Mouse (Mus musculus): ENCODE data around the gene Slc52a3. TPM values are rescaled to one million over a fixed set of nuclear protein-coding genes. Genes with fewer than 3 reads are reported as not detected.
A peak's percentile ranks its signal among the peaks of the same experiment; 100 is the strongest.

Gene Slc52a3
- polyA plus RNA-seq, 1 experiment from 2014 or later: 0.80 TPM

DNA sequence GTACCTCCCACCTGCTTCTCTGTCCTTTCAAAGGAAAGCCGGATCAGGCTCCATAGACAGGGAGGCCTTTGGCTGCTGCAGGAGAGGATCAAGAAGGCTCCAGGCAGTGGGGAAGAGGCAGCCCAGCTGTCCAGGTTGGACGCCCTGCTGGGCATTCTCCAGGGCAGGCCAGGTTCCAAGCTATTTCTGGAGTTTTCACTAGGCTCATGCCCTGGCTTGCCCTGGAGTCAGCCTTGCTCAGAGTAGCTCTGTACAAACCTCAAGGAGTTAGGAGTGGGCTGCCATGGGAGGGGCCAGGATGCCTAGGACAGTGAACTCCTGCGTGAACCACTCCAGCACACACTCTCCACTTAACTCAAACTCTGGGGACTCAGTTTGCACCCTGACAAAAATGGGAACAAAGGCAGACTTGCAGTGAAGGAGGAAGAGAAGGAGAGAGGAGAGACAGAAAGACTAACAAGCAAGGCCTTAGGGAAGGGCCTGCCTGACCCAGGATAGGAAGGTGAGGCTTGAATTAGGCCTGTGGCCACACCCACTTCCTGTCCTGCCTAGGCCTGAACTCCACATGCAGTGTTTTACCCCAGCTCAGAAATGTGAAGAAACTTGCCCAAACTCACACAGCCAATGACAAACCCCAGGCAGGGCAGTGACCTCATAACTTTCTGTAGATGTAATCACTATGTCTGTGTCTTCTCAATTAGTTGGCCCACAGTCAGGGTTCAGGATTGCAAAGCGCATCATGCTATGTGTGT is 18.4 kb upstream of the Slc52a3 start:
- WGBS: 83% methylated on average over 4 of the region's 4 CpGs
- H3K9me3 ChIP-seq: no peaks in the 10 kb centered on the region
- peak overlapping the region; percentile 65 for H3K4me3 ChIP-seq
- peaks cover 13% of the 10 kb centered on the region; the same call in 1 of the 2 replicates for H3K36me3 ChIP-seq (replicated peaks)
- peaks cover 30% of the 10 kb centered on the region for H3K27me3 ChIP-seq (replicated peaks; ENCODE audit: low read depth, poor library complexity, severe bottlenecking)
- peak overlapping the region; percentile 65 for H3K27ac ChIP-seq (replicated peaks)
- no peak for DNase-seq (ENCODE audit: low spot score)
- peaks cover 65% of the 10 kb centered on the region for H3K4me1 ChIP-seq

DNA sequence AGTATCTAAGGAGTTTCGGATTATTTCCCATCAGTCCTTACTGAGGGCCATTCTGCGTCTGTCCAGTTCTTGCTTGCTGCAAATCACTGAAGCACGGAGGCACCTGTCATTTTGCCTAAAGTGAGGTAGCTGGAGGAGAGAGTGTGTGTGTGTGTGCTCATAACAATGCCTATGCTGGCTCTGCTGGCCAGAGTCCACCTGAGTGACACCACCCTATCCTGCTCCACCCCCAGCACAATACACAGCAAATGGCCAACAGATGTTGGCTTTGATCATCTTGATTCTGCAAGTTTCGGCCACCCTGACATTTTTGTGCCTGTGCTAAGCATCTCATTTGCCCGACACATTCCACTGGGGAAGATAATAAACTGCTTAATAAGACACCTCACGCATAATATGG is 17.8 kb upstream of the Slc52a3 start:
- H3K4me1 ChIP-seq: peaks cover 59% of the 10 kb centered on the region
- 70% methylated on average over 6 of the region's 6 CpGs for WGBS
- no peak for DNase-seq (ENCODE audit: low spot score)
- H3K27ac ChIP-seq (replicated peaks): 0 out of 2 replicates have a peak overlapping the region, but pooled peaks have one; percentile 84
- peak overlapping the region; percentile 65 for H3K4me3 ChIP-seq
- H3K9me3 ChIP-seq: no peaks in the 10 kb centered on the region
- peaks cover 24% of the 10 kb centered on the region for H3K27me3 ChIP-seq (replicated peaks; ENCODE audit: low read depth, poor library complexity, severe bottlenecking)
- H3K36me3 ChIP-seq (replicated peaks): peaks cover 13% of the 10 kb centered on the region; the same call in 1 of the 2 replicates

DNA sequence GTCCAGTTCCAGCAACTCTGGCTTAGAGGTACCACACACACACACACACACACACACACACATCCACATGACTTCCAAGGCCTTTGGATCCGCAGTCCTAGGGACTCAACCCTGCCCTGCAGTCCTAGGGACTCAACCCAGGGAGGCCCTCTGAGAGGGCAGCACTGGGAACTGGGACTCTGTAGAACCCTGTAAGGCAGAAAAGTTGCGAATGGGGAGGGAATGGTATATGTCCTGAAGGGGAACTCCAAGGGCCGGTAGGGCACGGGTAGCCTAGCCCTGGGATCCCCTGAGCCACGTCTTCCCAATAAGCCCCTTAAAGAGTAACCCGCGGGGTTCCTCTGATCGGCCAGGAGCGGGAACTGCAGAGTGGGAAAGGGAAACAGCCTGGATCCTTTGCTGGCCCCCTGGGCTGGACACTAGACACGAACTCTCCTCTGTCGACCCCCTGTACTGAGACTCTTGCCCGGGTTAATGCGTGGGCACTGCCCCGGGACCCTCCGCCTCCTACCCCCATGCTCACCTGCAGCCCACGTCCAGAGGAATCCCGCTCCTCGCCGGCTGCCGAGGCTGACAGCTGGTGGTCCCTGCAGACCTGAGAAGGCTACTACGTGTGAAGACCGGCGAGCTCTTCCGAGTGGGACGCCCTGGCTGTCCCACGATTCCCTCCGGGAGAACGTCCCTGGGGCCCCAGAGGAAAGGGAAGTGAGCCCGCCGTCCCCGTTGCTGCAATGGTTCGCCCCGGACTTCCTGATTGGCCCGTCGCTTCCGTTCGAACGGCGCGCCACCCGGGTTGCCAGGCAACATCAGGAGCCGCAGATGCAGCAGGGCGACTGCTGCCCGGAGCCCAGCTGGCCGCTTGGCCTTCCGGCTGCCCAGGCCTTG is 16.6 kb upstream of the Slc52a3 start, which contains the start of gene Fam110a:
Gene Fam110a (minus strand): TSS at position 750 of the 885 bp plus-strand sequence.
- WGBS: under 1% methylated on average over 46 of the region's 46 CpGs
- H3K4me3 ChIP-seq: peak within 1 kb of the TSS; percentile 65
- no peaks in the 10 kb centered on the region for H3K9me3 ChIP-seq
- H3K4me1 ChIP-seq: peaks cover 47% of the 10 kb centered on the region
- DNase-seq (ENCODE audit: low spot score): peak; percentile 94
- H3K36me3 ChIP-seq (replicated peaks): peaks cover 13% of the 10 kb centered on the region; the same call in 1 of the 2 replicates
- H3K27me3 ChIP-seq (replicated peaks; ENCODE audit: low read depth, poor library complexity, severe bottlenecking): peaks cover 12% of the 10 kb centered on the region
- H3K27ac ChIP-seq (replicated peaks): peak within 1 kb of the TSS; percentile 84

DNA sequence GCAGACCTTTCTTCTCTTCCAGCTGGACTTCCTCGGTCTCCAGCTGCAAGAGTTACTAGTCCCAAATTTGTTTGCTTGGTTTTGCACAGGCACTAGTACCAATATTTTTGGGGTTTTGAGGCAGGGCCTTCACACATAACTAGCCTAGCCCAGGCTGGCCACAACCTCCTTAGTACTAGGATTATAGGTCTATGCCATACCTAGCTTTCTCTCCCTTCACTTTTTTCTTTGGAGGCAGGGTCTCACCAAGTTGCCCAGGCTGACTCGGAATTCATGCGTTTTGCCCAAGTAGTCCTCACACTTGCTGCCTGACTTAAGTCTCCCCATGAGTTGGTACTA is 16.0 kb upstream of the Slc52a3 start:
- Histone ChIP-seq H3K4me1 (peaks cover 47% of the 10 kb centered on the region), H3K4me3 (peak overlapping the region; percentile 65), H3K27ac (replicated peaks) (peak overlapping the region; percentile 84), H3K27me3 (replicated peaks; ENCODE audit: low read depth, poor library complexity, severe bottlenecking) (peaks cover 5% of the 10 kb centered on the region; the same call in 1 of the 2 replicates), H3K36me3 (replicated peaks) (peaks cover 13% of the 10 kb centered on the region; the same call in 1 of the 2 replicates), H3K9me3 (no peaks in the 10 kb centered on the region)
- 35% methylated on average over 3 of the region's 3 CpGs for WGBS
- DNase-seq (ENCODE audit: low spot score): peak; percentile 21

DNA sequence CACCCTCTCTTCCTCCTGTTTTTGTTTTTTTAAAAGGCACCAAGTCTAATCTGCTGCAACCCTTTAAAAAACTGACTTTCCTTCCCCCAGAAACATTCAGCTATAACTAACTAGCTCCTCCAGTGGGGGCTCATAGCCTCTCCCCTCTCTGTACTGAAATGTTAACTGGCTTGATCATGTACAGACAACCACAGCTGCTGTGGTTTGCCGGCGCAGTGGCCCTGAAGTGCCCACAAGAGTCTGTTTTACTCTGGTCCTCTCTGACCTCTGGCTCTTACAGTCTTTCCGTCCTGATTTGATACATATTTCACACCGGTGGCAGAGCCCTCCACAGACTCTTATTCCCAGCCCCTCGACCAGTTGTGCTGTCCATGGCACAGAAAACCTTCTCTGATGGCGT is 15.0 kb upstream of the Slc52a3 start:
- no peak for DNase-seq (ENCODE audit: low spot score)
- 79% methylated on average over 6 of the region's 6 CpGs for WGBS
- Histone ChIP-seq H3K4me3 (no peak overlapping the region), H3K4me1 (peaks cover 49% of the 10 kb centered on the region), H3K27me3 (replicated peaks; ENCODE audit: low read depth, poor library complexity, severe bottlenecking) (no peaks in the 10 kb centered on the region), H3K9me3 (no peaks in the 10 kb centered on the region), H3K36me3 (replicated peaks) (peaks cover 11% of the 10 kb centered on the region; the same call in 1 of the 2 replicates), H3K27ac (replicated peaks) (no peak overlapping the region; the same call in 1 of the 2 replicates)

DNA sequence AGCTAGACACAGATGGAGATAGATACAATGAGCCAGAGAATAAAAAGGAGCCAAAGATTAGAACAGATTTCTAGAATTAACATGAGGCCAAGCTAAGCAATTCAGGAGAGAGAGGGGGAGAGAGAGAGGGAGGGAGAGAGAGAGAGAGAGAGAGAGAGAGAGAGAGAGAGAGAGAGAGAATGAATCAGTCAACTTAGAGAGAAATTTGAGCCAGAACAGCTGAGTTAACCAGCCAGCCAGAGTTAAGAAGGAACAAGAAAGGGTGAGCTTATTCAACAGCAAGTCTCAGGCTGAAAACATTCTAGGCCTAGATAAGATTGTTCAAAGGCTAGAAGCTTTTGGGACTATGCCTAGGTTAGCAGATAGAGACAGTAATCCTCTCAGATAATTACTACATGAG is 13.8 kb upstream of the Slc52a3 start:
- peaks cover 2% of the 10 kb centered on the region; the same call in 1 of the 2 replicates for H3K36me3 ChIP-seq (replicated peaks)
- H3K4me3 ChIP-seq: no peak overlapping the region
- no peaks in the 10 kb centered on the region for H3K9me3 ChIP-seq
- H3K4me1 ChIP-seq: peaks cover 39% of the 10 kb centered on the region
- no peak overlapping the region for H3K27ac ChIP-seq (replicated peaks)
- H3K27me3 ChIP-seq (replicated peaks; ENCODE audit: low read depth, poor library complexity, severe bottlenecking): no peaks in the 10 kb centered on the region
- DNase-seq (ENCODE audit: low spot score): no peak

DNA sequence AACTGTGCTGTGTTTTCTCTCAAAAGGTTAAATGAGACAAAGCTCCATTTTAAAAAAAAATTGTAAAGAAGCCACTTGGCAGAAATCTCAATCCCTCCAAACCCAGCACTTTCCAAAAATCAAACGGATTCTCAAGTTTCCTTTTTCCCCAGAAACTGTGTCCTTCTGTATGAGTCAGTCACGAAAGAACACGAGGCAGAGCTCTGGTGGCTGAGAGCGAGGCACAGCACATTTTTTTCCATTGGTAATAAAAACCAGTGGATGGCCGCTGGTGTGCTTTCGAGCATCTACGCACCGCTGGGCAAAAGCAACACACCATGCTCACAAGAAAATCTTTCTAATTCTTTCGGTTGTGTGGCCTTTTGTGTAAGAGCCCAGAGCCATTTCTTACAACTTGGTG is 12.3 kb upstream of the Slc52a3 start:
- DNase-seq (ENCODE audit: low spot score): peak; percentile 8
- H3K27me3 ChIP-seq (replicated peaks; ENCODE audit: low read depth, poor library complexity, severe bottlenecking): no peaks in the 10 kb centered on the region
- H3K4me3 ChIP-seq: no peak overlapping the region
- WGBS: 74% methylated on average over 9 of the region's 9 CpGs
- peaks cover 23% of the 10 kb centered on the region for H3K4me1 ChIP-seq
- no peaks in the 10 kb centered on the region for H3K36me3 ChIP-seq (replicated peaks)
- H3K27ac ChIP-seq (replicated peaks): no peak overlapping the region
- H3K9me3 ChIP-seq: no peaks in the 10 kb centered on the region

DNA sequence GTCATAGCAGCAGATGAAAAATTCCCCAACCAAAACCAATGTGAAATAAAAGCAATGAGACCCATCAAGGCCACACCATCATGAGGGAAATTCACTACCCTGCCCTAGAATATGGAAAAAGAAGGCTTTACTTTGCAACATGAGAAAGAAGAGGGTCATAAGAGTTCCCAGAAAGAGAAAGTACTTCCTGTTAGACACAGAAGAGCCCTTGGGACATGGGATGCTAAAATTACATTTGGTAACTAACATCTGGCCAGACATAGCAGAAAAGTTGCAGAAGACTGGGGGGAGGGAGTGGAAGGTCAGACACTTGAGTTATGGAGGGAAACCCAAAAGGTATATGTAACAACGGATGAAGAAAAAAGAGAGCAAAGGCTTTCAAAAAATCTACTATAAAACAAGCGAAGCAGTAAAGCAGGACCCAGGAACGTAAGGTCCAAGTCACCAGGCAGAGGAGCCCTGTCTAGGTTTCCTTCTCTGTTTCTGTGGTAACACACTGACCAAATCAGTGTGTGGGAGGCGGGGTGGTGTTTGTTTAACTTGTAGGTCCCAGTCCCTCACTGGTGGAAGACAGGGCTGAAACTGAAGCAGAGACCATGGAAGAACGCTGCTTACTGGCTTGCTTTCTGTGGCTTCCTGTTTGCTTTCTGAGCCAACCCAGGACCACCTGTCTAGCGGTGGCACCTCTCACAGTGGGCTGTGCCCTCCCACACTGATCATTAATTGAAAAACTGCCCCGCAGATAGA is 10.7 kb upstream of the Slc52a3 start:
- Histone ChIP-seq H3K9me3 (no peaks in the 10 kb centered on the region), H3K4me3 (no peak overlapping the region), H3K27ac (replicated peaks) (no peak overlapping the region), H3K36me3 (replicated peaks) (no peaks in the 10 kb centered on the region), H3K4me1 (peaks cover 11% of the 10 kb centered on the region), H3K27me3 (replicated peaks; ENCODE audit: low read depth, poor library complexity, severe bottlenecking) (no peaks in the 10 kb centered on the region)
- 66% methylated on average over 7 of the region's 7 CpGs for WGBS
- DNase-seq (ENCODE audit: low spot score): peak; percentile 11

DNA sequence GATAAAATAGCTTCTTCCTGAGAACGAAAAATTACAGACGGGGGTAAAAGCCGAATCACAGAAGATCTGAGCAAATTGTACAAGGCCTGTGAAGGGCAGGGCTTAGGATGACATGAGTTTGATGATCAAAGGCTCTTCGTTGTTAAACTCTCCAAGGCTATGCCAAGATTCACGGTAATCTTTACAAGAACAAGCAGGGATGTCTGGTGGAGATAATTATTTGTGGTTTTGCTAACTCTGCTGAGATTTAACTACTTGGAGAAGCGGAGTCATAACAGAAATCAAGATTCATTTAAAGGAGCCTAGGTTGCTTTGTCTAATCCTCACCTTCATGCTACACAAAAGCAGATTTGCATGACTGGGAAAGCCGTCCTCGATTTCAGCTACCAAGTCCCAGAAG is 9.4 kb upstream of the Slc52a3 start:
- no peak overlapping the region for H3K4me3 ChIP-seq
- no peak for DNase-seq (ENCODE audit: low spot score)
- 86% methylated on average over 8 of the region's 8 CpGs for WGBS
- H3K4me1 ChIP-seq: peaks cover 23% of the 10 kb centered on the region
- 0 out of 2 replicates have a peak, but pooled peaks cover 4% of the 10 kb centered on the region for H3K27me3 ChIP-seq (replicated peaks; ENCODE audit: low read depth, poor library complexity, severe bottlenecking)
- H3K27ac ChIP-seq (replicated peaks): no peak overlapping the region
- H3K9me3 ChIP-seq: no peaks in the 10 kb centered on the region
- H3K36me3 ChIP-seq (replicated peaks): no peaks in the 10 kb centered on the region

DNA sequence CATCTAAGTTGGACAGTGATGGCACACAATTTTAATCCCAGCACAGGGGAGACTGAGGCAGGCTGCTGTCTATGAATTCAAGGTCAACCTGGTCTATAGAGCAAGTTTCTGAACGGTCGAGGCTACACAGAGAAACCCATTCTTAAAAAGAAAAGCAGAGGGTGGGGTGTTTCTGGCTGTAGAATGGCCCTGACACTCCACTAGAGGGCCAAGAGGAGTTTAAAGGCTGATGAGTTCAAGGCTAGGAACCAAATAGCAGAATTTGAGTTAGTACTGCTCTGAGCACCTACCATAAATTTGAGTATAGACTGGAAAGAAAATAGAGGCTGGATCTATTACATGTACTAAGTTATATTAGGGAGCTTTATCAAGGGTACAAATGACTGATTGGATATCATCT is 7.3 kb upstream of the Slc52a3 start:
- no peak overlapping the region for H3K4me3 ChIP-seq
- peaks cover 23% of the 10 kb centered on the region for H3K27me3 ChIP-seq (replicated peaks; ENCODE audit: low read depth, poor library complexity, severe bottlenecking)
- H3K27ac ChIP-seq (replicated peaks): no peak overlapping the region
- no peaks in the 10 kb centered on the region for H3K36me3 ChIP-seq (replicated peaks)
- no peak for DNase-seq (ENCODE audit: low spot score)
- 72% methylated on average over 2 of the region's 2 CpGs for WGBS
- peaks cover 25% of the 10 kb centered on the region for H3K4me1 ChIP-seq
- H3K9me3 ChIP-seq: no peaks in the 10 kb centered on the region

DNA sequence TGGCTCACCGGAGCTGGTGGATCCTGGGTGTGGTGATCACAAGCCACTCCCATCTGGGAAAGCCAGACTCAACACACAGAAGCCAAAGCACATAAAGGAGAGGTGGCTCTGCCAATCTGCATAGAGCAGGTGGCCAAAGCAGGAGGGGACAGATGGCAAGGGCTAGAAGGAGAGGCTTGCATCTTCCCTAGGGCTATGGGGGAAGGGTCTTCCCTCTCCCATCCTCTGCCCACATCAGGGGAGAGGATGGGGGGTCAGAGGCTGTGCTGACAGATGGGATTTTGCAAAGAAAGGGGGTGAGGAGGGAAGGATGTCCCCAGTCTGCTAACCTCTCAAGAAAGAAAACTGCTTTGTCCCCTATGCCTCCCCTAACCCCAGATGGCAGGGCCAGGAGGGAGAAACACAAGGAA is 5.3 kb upstream of the Slc52a3 start:
- peaks cover 29% of the 10 kb centered on the region for H3K4me1 ChIP-seq
- H3K4me3 ChIP-seq: no peak overlapping the region
- H3K27ac ChIP-seq (replicated peaks): 0 out of 2 replicates have a peak overlapping the region, but pooled peaks have one; percentile 40
- no peaks in the 10 kb centered on the region for H3K36me3 ChIP-seq (replicated peaks)
- H3K9me3 ChIP-seq: no peaks in the 10 kb centered on the region
- WGBS: 44% methylated on average over 1 of the region's 1 CpGs
- peaks cover 42% of the 10 kb centered on the region for H3K27me3 ChIP-seq (replicated peaks; ENCODE audit: low read depth, poor library complexity, severe bottlenecking)
- DNase-seq (ENCODE audit: low spot score): peak; percentile 34

DNA sequence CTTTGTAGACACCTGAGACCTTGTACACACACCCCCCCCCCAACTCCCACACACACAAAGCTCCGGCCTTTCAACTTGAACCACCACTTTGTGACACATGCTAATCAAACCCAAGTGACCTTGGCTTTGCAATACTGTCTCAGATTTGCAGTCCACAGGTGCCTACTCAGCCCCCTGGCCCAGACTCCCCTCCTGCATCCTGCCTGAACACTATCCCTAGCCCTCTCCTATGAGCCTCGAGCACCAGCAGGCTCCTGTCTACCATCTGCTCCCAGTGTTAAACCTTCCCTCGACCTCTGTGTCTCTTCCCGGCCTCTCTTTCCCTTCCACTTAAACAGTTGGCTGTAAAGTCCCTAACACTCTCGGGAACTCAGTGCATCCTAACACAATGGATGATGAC is 4.9 kb upstream of the Slc52a3 start:
- Histone ChIP-seq H3K27me3 (replicated peaks; ENCODE audit: low read depth, poor library complexity, severe bottlenecking) (peaks cover 47% of the 10 kb centered on the region), H3K4me1 (peaks cover 32% of the 10 kb centered on the region), H3K9me3 (no peaks in the 10 kb centered on the region), H3K36me3 (replicated peaks) (no peaks in the 10 kb centered on the region), H3K4me3 (no peak overlapping the region), H3K27ac (replicated peaks) (0 out of 2 replicates have a peak overlapping the region, but pooled peaks have one; percentile 40)
- WGBS: 42% methylated on average over 5 of the region's 5 CpGs
- DNase-seq (ENCODE audit: low spot score): no peak
